Mouse (Mus musculus): Measurements from ENCODE around the gene C2cd2. TPM values are rescaled to one million over a fixed set of nuclear protein-coding genes. Genes with fewer than 3 reads are reported as not detected.

Gene C2cd2
- polyA plus RNA-seq, 1 experiment from 2014 or later: 15.3 TPM

DNA sequence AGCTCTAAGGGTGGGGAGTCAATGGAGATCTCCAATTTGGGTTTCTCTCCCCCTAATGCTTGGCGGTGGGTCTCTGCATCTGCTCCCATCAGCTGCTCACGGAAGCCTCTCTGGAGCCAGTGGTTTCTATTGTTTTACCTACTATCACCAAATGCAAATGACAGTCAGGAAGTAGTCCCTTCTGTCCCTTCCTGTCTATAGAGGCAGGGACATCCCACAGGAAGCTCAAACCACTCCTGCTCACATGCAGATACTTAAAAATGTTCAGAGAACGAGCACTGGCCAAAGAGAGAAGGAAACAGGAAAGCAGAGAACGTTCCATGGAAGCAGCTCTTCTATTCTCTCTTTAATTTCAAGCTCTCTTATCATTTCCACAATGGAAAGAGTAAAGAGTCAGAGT, 142.9 kb downstream of the C2cd2 start:
- whole genome bisulfite sequencing: 95% methylated on average over 4 of the region's 4 CpGs
- no peak overlapping the region for H3K27ac ChIP-seq (replicated peaks; ENCODE audit: low read depth, low read length)
- H3K9me3 ChIP-seq (replicated peaks; ENCODE audit: control insufficient read depth, low read length): no peaks in the 10 kb centered on the region
- H3K4me3 ChIP-seq (ENCODE audit: low read depth, low read length): no peak overlapping the region
- no peaks in the 10 kb centered on the region for H3K27me3 ChIP-seq (ENCODE audit: control insufficient read depth, insufficient read depth, low read length)
- H3K36me3 ChIP-seq (replicated peaks; ENCODE audit: control insufficient read depth, insufficient read depth, low read depth, low read length): peaks cover 3% of the 10 kb centered on the region; the same call in 1 of the 2 replicates
- no peak for DNase-seq (ENCODE audit: low spot score)
- H3K9ac ChIP-seq (replicated peaks; ENCODE audit: low read length): no peak overlapping the region
- no peak overlapping the region for H3K4me2 ChIP-seq (ENCODE audit: low read depth, low read length)
- ATAC-seq (replicated peaks; ENCODE audit: insufficient number of reproducible peaks, low FRiP score, low TSS enrichment, low read depth): no peak
- no peaks in the 10 kb centered on the region for H3K4me1 ChIP-seq (ENCODE audit: control insufficient read depth, insufficient read depth, low read length)

GRCm38 (mm10) chr16:97817414-97817813, 145.0 kb downstream of the C2cd2 start:
- Histone ChIP-seq H3K4me2 (ENCODE audit: low read depth, low read length) (no peak overlapping the region), H3K4me3 (ENCODE audit: low read depth, low read length) (no peak overlapping the region), H3K27ac (replicated peaks; ENCODE audit: low read depth, low read length) (no peak overlapping the region), H3K36me3 (replicated peaks; ENCODE audit: control insufficient read depth, insufficient read depth, low read depth, low read length) (peaks cover 3% of the 10 kb centered on the region), H3K27me3 (ENCODE audit: control insufficient read depth, insufficient read depth, low read length) (no peaks in the 10 kb centered on the region), H3K9me3 (replicated peaks; ENCODE audit: control insufficient read depth, low read length) (no peaks in the 10 kb centered on the region), H3K9ac (replicated peaks; ENCODE audit: low read length) (no peak overlapping the region), H3K4me1 (ENCODE audit: control insufficient read depth, insufficient read depth, low read length) (no peaks in the 10 kb centered on the region)
- DNase-seq (ENCODE audit: low spot score): no peak
- WGBS: 86% methylated on average over 1 of the region's 1 CpGs
- no peak for ATAC-seq (replicated peaks; ENCODE audit: insufficient number of reproducible peaks, low FRiP score, low TSS enrichment, low read depth)

GRCm38 (mm10) chr16:97815269-97815668, 147.1 kb downstream of the C2cd2 start:
- Histone ChIP-seq H3K4me3 (ENCODE audit: low read depth, low read length) (no peak overlapping the region), H3K4me1 (ENCODE audit: control insufficient read depth, insufficient read depth, low read length) (no peaks in the 10 kb centered on the region), H3K9ac (replicated peaks; ENCODE audit: low read length) (no peak overlapping the region), H3K9me3 (replicated peaks; ENCODE audit: control insufficient read depth, low read length) (no peaks in the 10 kb centered on the region), H3K36me3 (replicated peaks; ENCODE audit: control insufficient read depth, insufficient read depth, low read depth, low read length) (peaks cover 3% of the 10 kb centered on the region), H3K27me3 (ENCODE audit: control insufficient read depth, insufficient read depth, low read length) (no peaks in the 10 kb centered on the region), H3K27ac (replicated peaks; ENCODE audit: low read depth, low read length) (no peak overlapping the region), H3K4me2 (ENCODE audit: low read depth, low read length) (no peak overlapping the region)
- 90% methylated on average over 5 of the region's 5 CpGs for WGBS
- no peak for DNase-seq (ENCODE audit: low spot score)
- ATAC-seq (replicated peaks; ENCODE audit: insufficient number of reproducible peaks, low FRiP score, low TSS enrichment, low read depth): no peak

GRCm38 (mm10) chr16:97814060-97814459, 148.3 kb downstream of the C2cd2 start:
- Histone ChIP-seq H3K9ac (replicated peaks; ENCODE audit: low read length) (no peak overlapping the region), H3K4me1 (ENCODE audit: control insufficient read depth, insufficient read depth, low read length) (no peaks in the 10 kb centered on the region), H3K9me3 (replicated peaks; ENCODE audit: control insufficient read depth, low read length) (no peaks in the 10 kb centered on the region), H3K36me3 (replicated peaks; ENCODE audit: control insufficient read depth, insufficient read depth, low read depth, low read length) (peaks cover 10% of the 10 kb centered on the region), H3K27ac (replicated peaks; ENCODE audit: low read depth, low read length) (no peak overlapping the region), H3K4me2 (ENCODE audit: low read depth, low read length) (no peak overlapping the region), H3K4me3 (ENCODE audit: low read depth, low read length) (no peak overlapping the region), H3K27me3 (ENCODE audit: control insufficient read depth, insufficient read depth, low read length) (no peaks in the 10 kb centered on the region)
- 94% methylated on average over 2 of the region's 2 CpGs for WGBS
- ATAC-seq (replicated peaks; ENCODE audit: insufficient number of reproducible peaks, low FRiP score, low TSS enrichment, low read depth) (no peak), DNase-seq (ENCODE audit: low spot score) (no peak)

GRCm38 (mm10) chr16:97808881-97809280, 153.5 kb downstream of the C2cd2 start:
- Histone ChIP-seq H3K36me3 (replicated peaks; ENCODE audit: control insufficient read depth, insufficient read depth, low read depth, low read length) (peaks cover 17% of the 10 kb centered on the region), H3K27me3 (ENCODE audit: control insufficient read depth, insufficient read depth, low read length) (no peaks in the 10 kb centered on the region), H3K27ac (replicated peaks; ENCODE audit: low read depth, low read length) (no peak overlapping the region), H3K9ac (replicated peaks; ENCODE audit: low read length) (no peak overlapping the region), H3K4me1 (ENCODE audit: control insufficient read depth, insufficient read depth, low read length) (no peaks in the 10 kb centered on the region), H3K9me3 (replicated peaks; ENCODE audit: control insufficient read depth, low read length) (no peaks in the 10 kb centered on the region), H3K4me2 (ENCODE audit: low read depth, low read length) (no peak overlapping the region), H3K4me3 (ENCODE audit: low read depth, low read length) (no peak overlapping the region)
- ATAC-seq (replicated peaks; ENCODE audit: insufficient number of reproducible peaks, low FRiP score, low TSS enrichment, low read depth) (no peak), DNase-seq (ENCODE audit: low spot score) (no peak)
- 97% methylated on average over 3 of the region's 3 CpGs for WGBS

- ATAC-seq (replicated peaks; ENCODE audit: insufficient number of reproducible peaks, low FRiP score, low TSS enrichment, low read depth): no peak
- 98% methylated on average over 3 of the region's 3 CpGs for WGBS
- no peak overlapping the region for H3K9ac ChIP-seq (replicated peaks; ENCODE audit: low read length)
- no peak overlapping the region for H3K4me2 ChIP-seq (ENCODE audit: low read depth, low read length)
- H3K4me1 ChIP-seq (ENCODE audit: control insufficient read depth, insufficient read depth, low read length): no peaks in the 10 kb centered on the region
- no peaks in the 10 kb centered on the region for H3K27me3 ChIP-seq (ENCODE audit: control insufficient read depth, insufficient read depth, low read length)
- no peaks in the 10 kb centered on the region for H3K9me3 ChIP-seq (replicated peaks; ENCODE audit: control insufficient read depth, low read length)
- peaks cover 17% of the 10 kb centered on the region for H3K36me3 ChIP-seq (replicated peaks; ENCODE audit: control insufficient read depth, insufficient read depth, low read depth, low read length)
- no peak overlapping the region for H3K27ac ChIP-seq (replicated peaks; ENCODE audit: low read depth, low read length)
- H3K4me3 ChIP-seq (ENCODE audit: low read depth, low read length): no peak overlapping the region
- DNase-seq (ENCODE audit: low spot score): no peak
Measured at GRCm38 (mm10) chr16:97805646-97806045, 156.8 kb downstream of the C2cd2 start.

Small RNA genes lying within 50 kb of the gene (microRNA-seq; reads per million reads assigned to microRNA genes)
- not detected for gene Mir6964 (ENCODE audit: borderline number of aligned reads)

Other genes with a start within 250 kb of the C2cd2 start
- 5.9 and 6.4 TPM in 2 replicates for gene Ripk4, start 198.8 kb downstream of the C2cd2 start, polyA plus RNA-seq (2014; fragmentation: Nextera tagmentation; extraction: Ambion mirVana)
- 10.3 and 10.7 TPM in 2 replicates for gene Prdm15, start 110.7 kb downstream of the C2cd2 start, polyA plus RNA-seq (2014; fragmentation: Nextera tagmentation; extraction: Ambion mirVana)
- 13.5 and 14.2 TPM in 2 replicates for gene Zbtb21, start within 50 bp of the C2cd2 start, polyA plus RNA-seq (2014; fragmentation: Nextera tagmentation; extraction: Ambion mirVana)
- gene B230307C23Rik, start 34.7 kb upstream of the C2cd2 start, polyA plus RNA-seq (2014; fragmentation: Nextera tagmentation; extraction: Ambion mirVana): 23.4 and 29.2 TPM in 2 replicates
- gene A630089N07Rik, start 119.9 kb upstream of the C2cd2 start, polyA plus RNA-seq (2014; fragmentation: Nextera tagmentation; extraction: Ambion mirVana): 27.3 and 31.9 TPM in 2 replicates